Mouse (Mus musculus): ENCODE results near the gene Rnf187.

Rnf187 gene

GRCm38 (mm10) chr11:58903511-58904409, 35.0 kb downstream of the Rnf187 start, which contains the start of gene Zfp39:
Zfp39 (minus strand) TSS chr11:58904225.
- DNase-seq (ENCODE audit: low read depth, low spot score) = peak; percentile 83

GRCm38 (mm10) chr11:58901080-58901479, 37.6 kb downstream of the Rnf187 start:
- no peak for DNase-seq (ENCODE audit: low read depth, low spot score)

- no peak for DNase-seq (ENCODE audit: low read depth, low spot score)
Measured at GRCm38 (mm10) chr11:58897485-58897884, 41.2 kb downstream of the Rnf187 start.

- DNase-seq (ENCODE audit: low read depth, low spot score) = no peak
Measured at GRCm38 (mm10) chr11:58894456-58894855, 44.3 kb downstream of the Rnf187 start.

GRCm38 (mm10) chr11:58890511-58890910, 48.2 kb downstream of the Rnf187 start:
- DNase-seq (ENCODE audit: low read depth, low spot score) = no peak

GRCm38 (mm10) chr11:58883756-58884155, 55.0 kb downstream of the Rnf187 start:
- DNase-seq (ENCODE audit: low read depth, low spot score) = no peak
